Mouse (Mus musculus) adrenal gland, adult 2 months (tissue): ENCODE measurements around the gene Armc8. TPM values are rescaled to one million over a fixed set of nuclear protein-coding genes. Genes with fewer than 3 reads are reported as not detected.

Source experiments
- DNase-seq: peaks from one replicate; pipeline ENCODE4 v3.0.0; 2021
- polyA plus RNA-seq: library from polyadenylated mRNA; depleted of rRNA; stranded (reverse); fragments of >200 nt; gene quantifications from 2 replicates; pipeline ENCODE4 v1.2.3, GENCODE M21; 2012
- total RNA-seq, 2 experiments: library from RNA; stranded (reverse); gene quantifications; 2 replicates each; pipeline ENCODE4 v1.2.3; 2021

The Armc8 gene
- total and polyA plus RNA-seq, 3 experiments: 8.8 to 33.5 (median 25.3) TPM

GRCm38 (mm10) chr9:99505875-99506274 lies 62.8 kb downstream of the Armc8 start:
- no peak for DNase-seq

- DNase-seq: peak; percentile 75
Measured at GRCm38 (mm10) chr9:99499336-99499735, 69.4 kb downstream of the Armc8 start.

GRCm38 (mm10) chr9:99492634-99493200 lies 76.0 kb downstream of the Armc8 start:
- no peak for DNase-seq

- DNase-seq: no peak
Measured at GRCm38 (mm10) chr9:99491050-99491449, 77.6 kb downstream of the Armc8 start.

- DNase-seq: no peak
Measured at GRCm38 (mm10) chr9:99487841-99488240, 80.9 kb downstream of the Armc8 start.

- DNase-seq: peak; percentile 70
Measured at GRCm38 (mm10) chr9:99487126-99487695, 81.5 kb downstream of the Armc8 start.

GRCm38 (mm10) chr9:99485144-99485543 lies 83.6 kb downstream of the Armc8 start:
- DNase-seq: no peak

GRCm38 (mm10) chr9:99484632-99485031 lies 84.1 kb downstream of the Armc8 start:
- no peak for DNase-seq

- peak; percentile 62 for DNase-seq
Measured at GRCm38 (mm10) chr9:99483191-99483590, 85.5 kb downstream of the Armc8 start.

GRCm38 (mm10) chr9:99480764-99481163 lies 87.9 kb downstream of the Armc8 start:
- DNase-seq: peak; percentile 35

- DNase-seq: no peak
Measured at GRCm38 (mm10) chr9:99479181-99479711, 89.5 kb downstream of the Armc8 start.

GRCm38 (mm10) chr9:99471334-99471733 lies 97.4 kb downstream of the Armc8 start:
- no peak for DNase-seq

GRCm38 (mm10) chr9:99470347-99471092 lies 98.2 kb downstream of the Armc8 start:
- DNase-seq: no peak

- peak; percentile 46 for DNase-seq
Measured at GRCm38 (mm10) chr9:99469681-99470273, 98.9 kb downstream of the Armc8 start.

- no peak for DNase-seq
Measured at GRCm38 (mm10) chr9:99468572-99468971, 100.1 kb downstream of the Armc8 start.

- DNase-seq: no peak
Measured at GRCm38 (mm10) chr9:99464876-99465275, 103.8 kb downstream of the Armc8 start.

GRCm38 (mm10) chr9:99459730-99460129 lies 109.0 kb downstream of the Armc8 start:
- DNase-seq: no peak

GRCm38 (mm10) chr9:99458529-99459208 lies 110.0 kb downstream of the Armc8 start:
- peak; percentile 68 for DNase-seq

GRCm38 (mm10) chr9:99454211-99454610 lies 114.5 kb downstream of the Armc8 start:
- DNase-seq: no peak

GRCm38 (mm10) chr9:99451161-99451560 lies 117.5 kb downstream of the Armc8 start, which contains the start of gene Nme9:
TSS of gene Nme9 (plus strand) at chr9:99451475.
- no peak for DNase-seq

GRCm38 (mm10) chr9:99449886-99450647 lies 118.6 kb downstream of the Armc8 start:
- DNase-seq: peak; percentile 33
